ENCODE assay signal across 7 mouse cellular contexts in the genomic region with DNA sequence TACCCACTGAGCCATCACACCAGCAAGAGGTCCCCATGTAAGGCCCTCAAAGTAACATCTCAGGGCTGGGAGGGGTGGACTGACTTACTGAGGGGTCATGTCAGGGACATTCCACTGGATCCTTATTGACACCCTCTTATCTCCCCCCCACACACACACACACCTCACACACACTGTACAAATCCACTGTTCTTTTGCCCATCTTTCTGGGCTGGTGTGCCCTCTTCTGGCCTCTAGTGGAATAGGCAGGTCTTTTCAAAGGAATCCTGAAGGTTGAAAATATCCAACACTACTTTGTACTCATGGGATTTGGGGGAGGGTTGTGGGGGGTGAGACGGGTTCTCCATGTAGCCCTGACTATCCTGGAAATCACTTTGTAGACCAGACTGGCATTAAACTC. TPM values are rescaled to one million over a fixed set of nuclear protein-coding genes. Genes with fewer than 3 reads are reported as not detected.
A peak's percentile ranks its signal among the peaks of the same experiment; 100 is the strongest.
DNase-seq lines count a peak whose midpoint lies in the region; ATAC-seq and TF ChIP-seq lines count a peak whose summit lies in the region.

No protein-coding gene starts in this region.

- 0% methylated on average over 1 of the region's 1 CpGs for WGBS in embryonic facial prominence, embryonic 11.5 days
- 0% methylated on average over 1 of the region's 1 CpGs for WGBS in neural tube, embryonic 14.5 days

- H3K9ac ChIP-seq in embryonic facial prominence, embryonic 11.5 days (replicated peaks; ENCODE audit: low read length), result no peak overlapping the region
- H3K9ac ChIP-seq in neural tube, embryonic 14.5 days (replicated peaks; ENCODE audit: low read depth, low read length), result no peak overlapping the region

- intact Hi-C loops in left cerebral cortex, postnatal 25 days (cut with DNase I), result loop anchor here (5.0 kb wide), 2 partner anchors 40 to 55 kb away; a partner anchor contains a TSS

- peaks cover 62% of the 10 kb centered on the region for H3K27me3 ChIP-seq in E14TG2a.4 (ENCODE audit: insufficient read depth, low read length)
- peaks cover 27% of the 10 kb centered on the region for H3K27me3 ChIP-seq in embryonic facial prominence, embryonic 11.5 days (ENCODE audit: control insufficient read depth, insufficient read depth, low read length)
- peaks cover 12% of the 10 kb centered on the region for H3K27me3 ChIP-seq in neural tube, embryonic 14.5 days (ENCODE audit: control insufficient read depth, insufficient read depth, low read length)

- H3K4me2 ChIP-seq in embryonic facial prominence, embryonic 11.5 days (ENCODE audit: low read depth, low read length), result no peak overlapping the region
- no peak overlapping the region for H3K4me2 ChIP-seq in neural tube, embryonic 14.5 days (ENCODE audit: low read depth, low read length)

- no peak overlapping the region for H3K27ac ChIP-seq in embryonic facial prominence, embryonic 11.5 days (replicated peaks; ENCODE audit: low read depth, low read length)
- H3K27ac ChIP-seq in neural tube, embryonic 14.5 days (ENCODE audit: low read depth, low read length), result no peak overlapping the region

- H3K4me1 ChIP-seq in E14TG2a.4 (replicated peaks; ENCODE audit: low read depth, low read length), result peaks cover 48% of the 10 kb centered on the region
- H3K4me1 ChIP-seq in embryonic facial prominence, embryonic 11.5 days (ENCODE audit: control insufficient read depth, insufficient read depth, low read length), result no peaks in the 10 kb centered on the region; the same call in 1 of the 2 replicates
- 0 out of 2 replicates have a peak, but pooled peaks cover 4% of the 10 kb centered on the region for H3K4me1 ChIP-seq in neural tube, embryonic 14.5 days (ENCODE audit: control insufficient read depth, insufficient read depth, low read length)

- TF ChIP-seq CTCF in E14TG2a.4 (conservative IDR thresholded peaks at IDR 0.05; ENCODE audit: low read length), result peak; percentile 91

- peak; percentile 48 to 57 for DNase-seq in left cerebral cortex, adult 18-20 months (ENCODE audit: low spot score in 2 of 2)
- DNase-seq in left cerebral cortex, adult 11 months (ENCODE audit: low spot score), result no peak
- DNase-seq in embryonic facial prominence, embryonic 11.5 days (ENCODE audit: low spot score), result peak; percentile 63
- DNase-seq in left cerebral cortex, postnatal 25 days (ENCODE audit: low spot score in 2 of 2), result peak; percentile 38 to 41

- no peaks in the 10 kb centered on the region for H3K36me3 ChIP-seq in E14TG2a.4 (ENCODE audit: insufficient read depth, low read length)
- H3K36me3 ChIP-seq in embryonic facial prominence, embryonic 11.5 days (replicated peaks; ENCODE audit: control insufficient read depth, insufficient read depth, low read depth, low read length), result no peaks in the 10 kb centered on the region
- no peaks in the 10 kb centered on the region for H3K36me3 ChIP-seq in neural tube, embryonic 14.5 days (ENCODE audit: control insufficient read depth, insufficient read depth, low read length)

- no peaks in the 10 kb centered on the region for H3K9me3 ChIP-seq in E14TG2a.4 (ENCODE audit: low read length)
- H3K9me3 ChIP-seq in embryonic facial prominence, embryonic 11.5 days (replicated peaks; ENCODE audit: control insufficient read depth, low read length), result no peaks in the 10 kb centered on the region
- no peaks in the 10 kb centered on the region for H3K9me3 ChIP-seq in neural tube, embryonic 14.5 days (ENCODE audit: control insufficient read depth, low read length)

- peak; percentile 34 for ATAC-seq in activated CD4-positive, CD25-positive, alpha-beta regulatory T cell, adult 4 months
- no peak for ATAC-seq in embryonic facial prominence, embryonic 11.5 days (replicated peaks; ENCODE audit: insufficient number of reproducible peaks, low FRiP score, low TSS enrichment, low read depth)
- ATAC-seq in neural tube, embryonic 14.5 days (ENCODE audit: low read depth), result 0 out of 2 replicates have a peak, but pooled peaks have one; percentile 54

- H3K4me3 ChIP-seq in E14TG2a.4 (replicated peaks; ENCODE audit: low read length), result no peak overlapping the region
- H3K4me3 ChIP-seq in embryonic facial prominence, embryonic 11.5 days (ENCODE audit: low read depth, low read length), result no peak overlapping the region
- H3K4me3 ChIP-seq in neural tube, embryonic 14.5 days (ENCODE audit: low read depth, low read length), result no peak overlapping the region

RNA-seq across cellular contexts. Expression of a gene that starts 2.7 kb away (rescaled TPM):
- 10 to 100 TPM; 60.2 to 61.6 TPM for total RNA-seq in left cerebral cortex, adult 18-20 months (2021)
- polyA plus RNA-seq in activated CD4-positive, CD25-positive, alpha-beta regulatory T cell, adult 4 months (2017; shearing (Covaris generic)), result under 1 TPM in 1 of 2 experiments, not detected in 1; 0.81 TPM
- polyA plus RNA-seq in embryonic facial prominence, embryonic 11.5 days (2014; fragmentation: Nextera tagmentation; extraction: Ambion mirVana), result 0.70 TPM in 1 of 2 replicates, not detected in the other
- total RNA-seq in left cerebral cortex, postnatal 25 days (2021), result 10 to 100 TPM; 36.5 to 43.1 TPM
- polyA plus RNA-seq in neural tube, embryonic 14.5 days (2014; fragmentation: Nextera tagmentation; extraction: Ambion mirVana), result 0.74 and 1.7 TPM in 2 replicates

RNA-seq across cellular contexts. Expression of a gene that starts 3.4 kb away (rescaled TPM):
- under 1 TPM in 1 of 2 experiments, not detected in 1; 0.30 TPM for total RNA-seq in left cerebral cortex, adult 18-20 months (2021)
- 1 to 10 TPM; 1.2 to 1.5 TPM for polyA plus RNA-seq in activated CD4-positive, CD25-positive, alpha-beta regulatory T cell, adult 4 months (2017; shearing (Covaris generic))
- polyA plus RNA-seq in embryonic facial prominence, embryonic 11.5 days (2014; fragmentation: Nextera tagmentation; extraction: Ambion mirVana), result 0.10 TPM in 1 of 2 replicates, not detected in the other
- under 1 TPM in 1 of 2 experiments, not detected in 1; 0.14 TPM for total RNA-seq in left cerebral cortex, postnatal 25 days (2021)
- polyA plus RNA-seq in neural tube, embryonic 14.5 days (2014; fragmentation: Nextera tagmentation; extraction: Ambion mirVana), result not detected in 2 replicates

RNA-seq across cellular contexts. Expression of a gene that starts 10.8 kb away (rescaled TPM):
- 100 to 1,000 TPM; 153 to 163 TPM for total RNA-seq in left cerebral cortex, adult 18-20 months (2021)
- polyA plus RNA-seq in activated CD4-positive, CD25-positive, alpha-beta regulatory T cell, adult 4 months (2017; shearing (Covaris generic)), result 10 to 100 TPM; 19.5 to 42.0 TPM
- polyA plus RNA-seq in embryonic facial prominence, embryonic 11.5 days (2014; fragmentation: Nextera tagmentation; extraction: Ambion mirVana), result 8.2 and 9.3 TPM in 2 replicates
- 100 to 1,000 TPM; 142 to 146 TPM for total RNA-seq in left cerebral cortex, postnatal 25 days (2021)
- 59.6 and 61.8 TPM in 2 replicates for polyA plus RNA-seq in neural tube, embryonic 14.5 days (2014; fragmentation: Nextera tagmentation; extraction: Ambion mirVana)

RNA-seq across cellular contexts. Expression of a gene that starts 46.7 kb away (rescaled TPM):
- 10 to 100 TPM; 16.0 to 21.8 TPM for total RNA-seq in left cerebral cortex, adult 18-20 months (2021)
- polyA plus RNA-seq in activated CD4-positive, CD25-positive, alpha-beta regulatory T cell, adult 4 months (2017; shearing (Covaris generic)), result 1 to 10 TPM; 1.5 to 2.9 TPM
- polyA plus RNA-seq in embryonic facial prominence, embryonic 11.5 days (2014; fragmentation: Nextera tagmentation; extraction: Ambion mirVana), result 14.0 and 14.4 TPM in 2 replicates
- 10 to 100 TPM; 11.8 to 19.1 TPM for total RNA-seq in left cerebral cortex, postnatal 25 days (2021)
- 4.3 and 9.5 TPM in 2 replicates for polyA plus RNA-seq in neural tube, embryonic 14.5 days (2014; fragmentation: Nextera tagmentation; extraction: Ambion mirVana)

RNA-seq across cellular contexts. Expression of a gene that starts 56.2 kb away (rescaled TPM):
- 10 to 100 TPM; 71.0 to 71.7 TPM for total RNA-seq in left cerebral cortex, adult 18-20 months (2021)
- 10 to 100 TPM; 21.5 to 23.1 TPM for polyA plus RNA-seq in activated CD4-positive, CD25-positive, alpha-beta regulatory T cell, adult 4 months (2017; shearing (Covaris generic))
- 68.1 and 68.9 TPM in 2 replicates for polyA plus RNA-seq in embryonic facial prominence, embryonic 11.5 days (2014; fragmentation: Nextera tagmentation; extraction: Ambion mirVana)
- 10 to 100 TPM; 58.5 to 64.9 TPM for total RNA-seq in left cerebral cortex, postnatal 25 days (2021)
- 38.2 and 52.9 TPM in 2 replicates for polyA plus RNA-seq in neural tube, embryonic 14.5 days (2014; fragmentation: Nextera tagmentation; extraction: Ambion mirVana)
